In genomic region chr6:35254136-35254904, GRCm38 (mm10) we compare ENCODE assay signal across 8 mouse cellular contexts. TPM values are rescaled to one million over a fixed set of nuclear protein-coding genes. Genes with fewer than 3 reads are reported as not detected.
DNase-seq lines count a peak whose midpoint lies in the region; ATAC-seq and TF ChIP-seq lines count a peak whose summit lies in the region.

No protein-coding gene starts in this region.

- H3K4me1 ChIP-seq in erythroblast, embryonic 14.5 days (ENCODE audit: control insufficient read depth) = peaks cover 74% of the 10 kb centered on the region
- peaks cover 34% of the 10 kb centered on the region for H3K4me1 ChIP-seq in limb, embryonic 14.5 days (ENCODE audit: control insufficient read depth, insufficient read depth, low read length)

- peak overlapping the region; percentile 55 for H3K9ac ChIP-seq in limb, embryonic 14.5 days (ENCODE audit: low read depth, low read length, severe bottlenecking)

- no peak for DNase-seq in layer of hippocampus, adult 2 months (ENCODE audit: low spot score in 2 of 2)
- DNase-seq in layer of hippocampus, postnatal 25 days (ENCODE audit: extremely low spot score in 1 of 2, low spot score in 1 of 2) = no peak
- DNase-seq in limb, embryonic 14.5 days (ENCODE audit: low spot score) = no peak
- DNase-seq in spleen, adult 12 weeks (ENCODE audit: low spot score) = peak; percentile 47
- DNase-seq in thymus, adult 18-20 months = no peak
- DNase-seq in thymus, postnatal 36 days = no peak
- DNase-seq in ovary, postnatal 10 days (ENCODE audit: low spot score) = no peak

- H3K36me3 ChIP-seq in erythroblast, embryonic 14.5 days (ENCODE audit: control insufficient read depth) = peaks cover 44% of the 10 kb centered on the region
- no peaks in the 10 kb centered on the region for H3K36me3 ChIP-seq in limb, embryonic 14.5 days (ENCODE audit: control insufficient read depth, insufficient read depth, low read length)

- no peak for TF ChIP-seq POLR2A in limb, embryonic 14.5 days (IDR thresholded peaks at IDR 0.05; ENCODE audit: borderline replicate concordance, extremely low read depth, insufficient read depth, insufficient read length)

- WGBS in limb, embryonic 14.5 days = 50% methylated on average over 9 of the region's 9 CpGs

- H3K4me2 ChIP-seq in limb, embryonic 14.5 days (replicated peaks; ENCODE audit: low read depth, low read length, severe bottlenecking) = peak overlapping the region; percentile 66

- H3K27ac ChIP-seq in layer of hippocampus, adult 2 months = no peak overlapping the region
- no peak overlapping the region; the same call in 1 of the 2 replicates for H3K27ac ChIP-seq in limb, embryonic 14.5 days (replicated peaks; ENCODE audit: low read depth, low read length)

- no peaks in the 10 kb centered on the region for H3K27me3 ChIP-seq in erythroblast, embryonic 14.5 days (ENCODE audit: control insufficient read depth)
- H3K27me3 ChIP-seq in limb, embryonic 14.5 days (ENCODE audit: control insufficient read depth, insufficient read depth, low read length) = no peaks in the 10 kb centered on the region

- no peak overlapping the region for H3K4me3 ChIP-seq in layer of hippocampus, adult 2 months
- H3K4me3 ChIP-seq in erythroblast, embryonic 14.5 days (replicated peaks) = peak overlapping the region; percentile 95
- H3K4me3 ChIP-seq in limb, embryonic 14.5 days (replicated peaks; ENCODE audit: low read length) = peak overlapping the region; percentile 69

- 0 out of 2 replicates have a peak, but pooled peaks have one; percentile 2 for TF ChIP-seq CTCF in layer of hippocampus, adult 2 months (conservative IDR thresholded peaks at IDR 0.05)

- no peak for ATAC-seq in limb, embryonic 14.5 days (ENCODE audit: low FRiP score, low read depth)

- no peaks in the 10 kb centered on the region for H3K9me3 ChIP-seq in erythroblast, embryonic 14.5 days (ENCODE audit: control insufficient read depth, low read length)
- no peaks in the 10 kb centered on the region for H3K9me3 ChIP-seq in limb, embryonic 14.5 days (ENCODE audit: control insufficient read depth, low read length)

RNA-seq across cellular contexts. Expression of gene Slc13a4, which starts 53.6 kb away (rescaled TPM):
- total RNA-seq in layer of hippocampus, adult 2 months (2021) = 1 to 10 TPM; 4.0 to 6.2 TPM
- 1 to 10 TPM; 2.7 to 3.1 TPM for total RNA-seq in layer of hippocampus, postnatal 25 days (2021)
- polyA plus RNA-seq in erythroblast, embryonic 14.5 days (2012) = not detected in 2 replicates
- polyA plus RNA-seq in limb, embryonic 14.5 days (2012; rRNA removed) = 0.33 and 0.42 TPM in 2 replicates
- 0.22 and 0.30 TPM in 2 replicates for polyA plus RNA-seq in limb, embryonic 14.5 days (2014; fragmentation: Nextera tagmentation; extraction: Ambion mirVana)
